Mouse (Mus musculus) liver, postnatal 0 days (tissue): ENCODE results near the gene Ltk. TPM values are rescaled to one million over a fixed set of nuclear protein-coding genes. Genes with fewer than 3 reads are reported as not detected.
A peak's percentile ranks its signal among the peaks of the same experiment; 100 is the strongest.

ENCODE experiments used
- ATAC-seq: fragments of 200-750 bp; cut with Nextera tagmentation; 2 replicates; pipeline ENCODE4 v1.8.0; 2017; ENCODE audit warnings: mild to moderate bottlenecking, moderate library complexity
- DNase-seq: peaks from one replicate; pipeline ENCODE4 v3.0.0-alpha.2; 2016
- H3K27ac ChIP-seq: fragments of 300-500 bp; sonication (generic); 2 replicates; pipeline ENCODE4 v1.5.1; 2014; ENCODE audit warnings: antibody characterized with exemption, moderate library complexity, mild to moderate bottlenecking, low read depth
- H3K27me3 ChIP-seq: fragments of 300-500 bp; sonication (generic); 2 replicates; pipeline ENCODE4 v1.6.1; 2014; ENCODE audit warnings: low read length, control low read depth, mixed read lengths; ENCODE audit not compliant: insufficient read depth
- H3K36me3 ChIP-seq: fragments of 300-500 bp; sonication (generic); replicated peaks from 2 replicates; pipeline ENCODE4 v1.6.1; 2014; ENCODE audit warnings: mild to moderate bottlenecking, control low read depth, low read length, moderate library complexity, mixed read lengths; ENCODE audit not compliant: insufficient read depth
- H3K4me1 ChIP-seq: fragments of 300-500 bp; sonication (generic); 2 replicates; pipeline ENCODE4 v1.6.1; 2014; ENCODE audit warnings: antibody characterized with exemption, mild to moderate bottlenecking, control low read depth; ENCODE audit not compliant: insufficient read depth
- H3K4me2 ChIP-seq: fragments of 300-500 bp; sonication (generic); 2 replicates; pipeline ENCODE4 v1.6.1; 2014; ENCODE audit warnings: low read depth, mild to moderate bottlenecking, low read length, moderate library complexity, mixed read lengths
- H3K4me3 ChIP-seq: fragments of 300-500 bp; sonication (generic); 2 replicates; pipeline ENCODE4 v1.5.1; 2014; ENCODE audit warnings: low read depth, low read length
- H3K9ac ChIP-seq: fragments of 300-500 bp; sonication (generic); replicated peaks from 2 replicates; pipeline ENCODE4 v1.6.1; 2014; ENCODE audit warnings: mild to moderate bottlenecking, moderate library complexity
- H3K9me3 ChIP-seq: fragments of 300-500 bp; sonication (generic); 2 replicates; pipeline ENCODE4 v1.6.1; 2016; ENCODE audit warnings: mild to moderate bottlenecking, control low read depth, low read length, mixed read lengths
- CTCF ChIP-seq: sonication (generic); IDR thresholded peaks from 2 replicates; pipeline ENCODE4 v1.5.1; 2016; ENCODE audit warnings: antibody characterized with exemption, low read depth
- EP300 ChIP-seq: IDR thresholded peaks from 2 replicates; pipeline ENCODE4 v1.6.1; 2016; ENCODE audit warnings: antibody characterized with exemption, low read depth, mild to moderate bottlenecking
- WGBS: fragments of 180-500 bp; shearing (Covaris S2); extraction: QIAGEN DNeasy Blood & Tissue Kit; methylation state at CpG from one replicate; pipeline ENCODE4 v1.1.7; 2014; ENCODE audit not compliant: insufficient replicate concordance; 5-methylcytosine and 5-hydroxymethylcytosine counted together
- polyA plus RNA-seq: library from polyadenylated mRNA; unstranded; fragments of >200 nt; fragmentation: Nextera tagmentation; extraction: Ambion mirVana; gene quantifications from 2 replicates; pipeline ENCODE4 v1.2.1, GENCODE M21; 2015

Ltk gene
- polyA plus RNA-seq, 1 experiment from 2014 or later: 0.16 TPM

DNA sequence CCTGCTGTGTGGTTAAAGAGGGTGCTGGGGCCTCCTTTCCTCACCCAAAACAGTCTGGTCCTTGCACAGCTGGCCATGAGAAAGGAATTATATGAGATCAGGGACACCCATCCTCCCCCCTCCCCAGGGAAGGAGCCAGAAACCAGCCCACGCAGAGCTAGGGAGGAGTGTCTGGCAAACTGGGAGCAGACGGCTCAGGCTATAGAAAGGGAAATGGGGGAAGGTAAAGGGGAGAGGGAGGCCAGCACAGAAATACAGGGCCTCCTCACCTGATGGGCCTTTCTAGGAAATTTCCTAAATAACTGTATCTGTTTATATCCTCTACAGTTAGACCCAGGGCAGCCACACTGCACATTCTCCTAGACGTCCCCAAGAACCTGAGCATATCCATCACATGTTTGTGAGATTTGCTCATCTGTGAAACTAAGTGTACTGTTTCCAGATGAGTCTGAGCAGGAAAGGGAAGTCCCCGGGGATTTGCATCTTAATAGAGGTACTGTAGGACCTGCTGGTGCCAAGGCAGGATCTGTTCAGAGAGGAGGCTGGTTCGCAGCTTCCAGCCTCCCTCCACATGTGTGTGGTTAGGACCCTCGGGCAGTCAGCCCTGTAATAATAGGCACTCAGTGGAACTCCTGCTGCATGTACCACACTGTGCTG is 43.5 kb upstream of the Ltk start:
- no peak for ATAC-seq
- peaks cover 5% of the 10 kb centered on the region; the same call in 1 of the 2 replicates for H3K4me1 ChIP-seq
- no peaks in the 10 kb centered on the region for H3K36me3 ChIP-seq
- no peak for DNase-seq
- no peaks in the 10 kb centered on the region for H3K9me3 ChIP-seq
- no peak overlapping the region for H3K9ac ChIP-seq
- H3K27ac ChIP-seq: no peak overlapping the region
- peaks cover 24% of the 10 kb centered on the region for H3K27me3 ChIP-seq
- H3K4me2 ChIP-seq: no peak overlapping the region
- TF ChIP-seq EP300 (no peak), CTCF (no peak)
- no peak overlapping the region for H3K4me3 ChIP-seq
- 68% methylated on average over 6 of the region's 6 CpGs for WGBS

- no peaks in the 10 kb centered on the region for H3K36me3 ChIP-seq
- no peak overlapping the region for H3K27ac ChIP-seq
- no peak overlapping the region for H3K4me2 ChIP-seq
- H3K27me3 ChIP-seq: peaks cover 32% of the 10 kb centered on the region
- H3K4me3 ChIP-seq: no peak overlapping the region
- no peak overlapping the region for H3K9ac ChIP-seq
- peaks cover 9% of the 10 kb centered on the region; the same call in 1 of the 2 replicates for H3K4me1 ChIP-seq
- ATAC-seq: no peak
- H3K9me3 ChIP-seq: no peaks in the 10 kb centered on the region
- DNase-seq: no peak
- TF ChIP-seq EP300 (no peak), CTCF (no peak)
- 79% methylated on average over 10 of the region's 10 CpGs for WGBS
Measured at GRCm38 (mm10) chr2:119802767-119803617, 42.8 kb upstream of the Ltk start.

GRCm38 (mm10) chr2:119800876-119801846 is 40.9 kb upstream of the Ltk start:
- H3K4me1 ChIP-seq: peaks cover 9% of the 10 kb centered on the region; the same call in 1 of the 2 replicates
- no peak for TF ChIP-seq CTCF
- TF ChIP-seq EP300: no peak
- no peak overlapping the region for H3K4me3 ChIP-seq
- no peaks in the 10 kb centered on the region for H3K36me3 ChIP-seq
- H3K9me3 ChIP-seq: no peaks in the 10 kb centered on the region
- no peak overlapping the region for H3K4me2 ChIP-seq
- H3K27ac ChIP-seq: no peak overlapping the region
- 62% methylated on average over 15 of the region's 15 CpGs for WGBS
- H3K9ac ChIP-seq: no peak overlapping the region
- ATAC-seq (no peak), DNase-seq (no peak)
- H3K27me3 ChIP-seq: peaks cover 45% of the 10 kb centered on the region

GRCm38 (mm10) chr2:119799961-119800550 is 39.8 kb upstream of the Ltk start:
- no peak for TF ChIP-seq EP300
- H3K9me3 ChIP-seq: no peaks in the 10 kb centered on the region
- ATAC-seq: 0 out of 2 replicates have a peak, but pooled peaks have one; percentile 7
- 5% methylated on average over 22 of the region's 27 CpGs for WGBS
- peak overlapping the region; percentile 57 for H3K9ac ChIP-seq
- H3K4me1 ChIP-seq: peaks cover 9% of the 10 kb centered on the region; the same call in 1 of the 2 replicates
- peak overlapping the region; percentile 99 for H3K4me2 ChIP-seq
- H3K27ac ChIP-seq: no peak overlapping the region
- H3K4me3 ChIP-seq: peak overlapping the region; percentile 64
- H3K27me3 ChIP-seq: peaks cover 45% of the 10 kb centered on the region
- H3K36me3 ChIP-seq: no peaks in the 10 kb centered on the region
- DNase-seq: no peak

- Histone ChIP-seq H3K4me3 (peak overlapping the region; percentile 64), H3K4me1 (peaks cover 9% of the 10 kb centered on the region; the same call in 1 of the 2 replicates), H3K27ac (no peak overlapping the region), H3K4me2 (peak overlapping the region; percentile 99), H3K27me3 (peaks cover 45% of the 10 kb centered on the region), H3K36me3 (no peaks in the 10 kb centered on the region), H3K9me3 (no peaks in the 10 kb centered on the region), H3K9ac (peak overlapping the region; percentile 57)
- DNase-seq (peak; percentile 44), ATAC-seq (peak; percentile 64)
- TF ChIP-seq CTCF (no peak), EP300 (no peak)
- 2% methylated on average over 36 of the region's 89 CpGs for WGBS
Measured at GRCm38 (mm10) chr2:119799181-119799960, 39.1 kb upstream of the Ltk start.
